Mouse (Mus musculus) mouse embryonic stem cell (cell line): ENCODE data around the gene Gm20509.
"Not testable (repeated sequence)": the region's sequence is repeated elsewhere in the genome, so short reads cannot be mapped to it uniquely, and the experiment has no call there.

Experiments
- in situ Hi-C, 2 experiments: fragments of 300-500 bp; cut with MboI; formaldehyde crosslinking; loops; 1 replicate in 1 of 2; 3 replicates in 1 of 2; pipeline ENCODE4 v1.14.3; 2019 to 2020; ENCODE audit warnings: low sequenced_read_pairs in 2 of 2, low pct_unique_long_range_greater_than_20kb in 1 of 2, mixed read lengths in 1 of 2; ENCODE audit not compliant: unreplicated experiment in 1 of 2

Gm20509 gene

GRCm38 (mm10) chr9:73102181-73102580 is at the start of gene Gm20509:
TSS of gene Gm20509 (plus strand) at chr9:73102470.
- in situ Hi-C loops: no loop called here

DNA sequence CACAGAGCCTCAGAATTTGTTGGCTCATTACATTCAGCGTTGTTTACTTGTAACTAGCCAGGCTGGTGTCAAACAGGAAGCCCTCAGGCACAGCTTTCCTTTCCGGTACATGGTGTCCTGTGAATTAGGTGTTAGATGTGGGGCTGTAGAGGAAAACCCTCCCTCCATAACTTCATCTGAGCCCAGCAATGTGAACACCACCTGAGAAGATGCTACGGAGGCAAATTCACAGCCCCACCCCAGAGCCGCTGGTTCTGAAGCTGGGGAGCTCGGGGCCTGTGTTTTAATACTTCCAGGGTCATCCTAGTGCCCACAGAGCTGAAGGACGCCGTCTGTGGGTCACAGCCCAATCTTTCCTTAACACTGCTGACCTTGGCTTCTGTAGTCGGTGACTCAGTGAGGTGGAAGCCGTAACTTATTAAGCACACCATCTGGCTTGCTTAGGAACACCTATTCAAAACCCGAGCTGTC is 46.8 kb upstream of the Gm20509 start:
- in situ Hi-C loops: no loop called here

GRCm38 (mm10) chr9:73059224-73059623 is 43.0 kb upstream of the Gm20509 start:
- in situ Hi-C loops: no loop called here

DNA sequence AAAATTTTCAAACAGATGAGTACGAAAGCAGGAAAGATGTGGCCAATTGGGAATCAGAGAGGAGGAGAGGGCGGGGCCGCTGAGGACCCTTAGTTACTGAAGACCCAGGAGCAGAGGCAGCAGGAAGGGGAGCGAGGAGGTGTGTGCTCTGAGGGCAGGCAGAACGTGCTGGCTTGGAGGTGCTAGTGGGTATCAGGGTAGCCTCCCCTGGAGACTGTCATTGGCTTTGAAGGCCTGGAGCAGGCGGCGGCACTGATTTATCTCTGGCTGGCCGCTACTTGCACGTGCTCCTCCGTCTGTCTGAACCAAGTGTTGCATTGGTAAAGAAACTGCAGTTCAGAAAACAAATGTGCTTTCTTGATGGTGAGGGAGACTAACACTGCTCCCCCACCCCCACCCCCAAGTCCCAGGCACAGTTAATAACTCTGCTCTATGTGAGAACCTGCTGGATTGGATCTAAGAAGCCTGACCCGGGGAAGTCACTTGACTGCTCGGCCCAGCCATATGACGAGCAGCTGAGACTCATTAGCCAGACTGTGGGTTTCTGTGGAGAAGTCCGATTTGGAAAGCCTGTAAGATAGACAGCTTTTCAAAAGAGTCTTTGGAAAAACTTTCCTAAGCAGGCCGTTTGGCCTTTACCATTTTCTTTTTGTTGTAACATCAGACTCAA is 38.5 kb upstream of the Gm20509 start:
- in situ Hi-C loops: no loop called here

GRCm38 (mm10) chr9:73067086-73067485 is 35.2 kb upstream of the Gm20509 start:
- in situ Hi-C loops: no loop called here

DNA sequence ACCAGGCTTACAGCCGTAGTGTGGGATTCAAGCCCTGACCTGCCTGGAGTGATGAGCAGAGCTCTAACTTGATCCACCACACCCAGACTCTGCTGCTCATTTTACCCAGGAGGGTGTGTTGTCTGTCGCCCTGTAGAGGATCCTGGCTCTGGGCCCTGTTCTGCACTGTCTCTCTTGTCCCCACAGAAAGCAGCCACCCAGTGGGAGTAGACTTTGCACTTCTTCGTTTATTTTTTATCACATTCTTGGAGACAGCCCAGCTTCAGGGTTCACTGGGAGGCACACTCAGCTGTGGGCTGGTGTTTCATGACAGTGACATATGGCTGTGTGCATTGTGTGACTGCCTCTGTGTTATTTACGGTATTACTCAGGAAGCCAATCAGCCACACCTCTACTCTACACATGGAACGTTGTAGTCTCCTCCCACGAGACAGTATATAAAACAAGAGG is 34.0 kb upstream of the Gm20509 start:
- in situ Hi-C loops: no loop called here

DNA sequence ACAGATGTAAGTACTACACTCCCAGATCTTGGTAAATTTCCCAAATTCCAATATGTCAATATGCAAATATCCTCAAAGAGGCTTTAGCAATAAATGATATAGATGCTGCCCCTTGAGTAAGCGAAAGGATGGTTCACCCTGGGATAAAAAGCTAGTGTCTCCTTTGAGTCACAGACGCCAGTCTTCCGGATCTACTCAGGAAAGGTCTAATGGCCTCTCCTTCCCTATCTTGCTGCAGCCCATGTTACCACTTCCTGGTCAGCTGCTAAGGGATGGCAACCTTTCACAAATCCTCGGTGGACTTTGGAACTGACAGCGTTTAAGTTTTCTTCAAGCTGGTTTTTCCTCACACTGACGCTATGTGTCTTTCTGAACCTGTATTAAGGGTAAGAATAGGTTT is 33.6 kb upstream of the Gm20509 start:
- in situ Hi-C loops: no loop called here

DNA sequence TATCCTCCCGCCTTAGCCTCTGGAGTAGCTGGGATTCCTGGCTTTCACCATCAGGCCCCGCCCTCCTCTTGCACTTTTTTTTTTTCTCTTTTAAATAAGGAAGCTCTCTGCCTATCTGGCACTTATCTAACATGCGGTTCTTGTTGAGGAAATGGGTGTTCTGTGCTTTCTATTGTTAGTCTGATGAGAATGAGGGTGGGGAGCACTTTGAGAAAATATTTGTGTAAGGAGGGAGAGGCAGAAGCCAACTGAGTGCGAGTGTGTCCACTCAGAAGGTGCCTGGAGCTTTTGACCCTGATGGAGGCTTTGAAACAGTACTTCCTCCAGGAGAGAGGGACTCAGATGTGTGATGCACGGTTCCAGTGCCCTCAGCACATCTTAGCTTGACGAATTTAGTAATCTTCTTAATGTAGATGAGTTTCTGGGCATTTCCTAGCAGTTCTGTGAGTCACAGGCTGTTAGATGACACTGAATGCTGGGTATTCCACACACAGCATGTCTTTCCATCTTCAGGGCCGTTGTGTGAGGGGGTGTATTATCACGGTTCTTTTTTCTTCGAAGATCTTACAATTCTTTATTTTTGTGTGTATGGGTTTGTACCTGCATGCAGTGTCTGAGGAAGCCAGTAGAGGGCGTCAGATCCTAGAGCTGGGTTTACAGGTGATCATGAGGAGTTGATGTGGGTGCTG is 31.2 kb upstream of the Gm20509 start:
- in situ Hi-C loops: no loop called here

DNA sequence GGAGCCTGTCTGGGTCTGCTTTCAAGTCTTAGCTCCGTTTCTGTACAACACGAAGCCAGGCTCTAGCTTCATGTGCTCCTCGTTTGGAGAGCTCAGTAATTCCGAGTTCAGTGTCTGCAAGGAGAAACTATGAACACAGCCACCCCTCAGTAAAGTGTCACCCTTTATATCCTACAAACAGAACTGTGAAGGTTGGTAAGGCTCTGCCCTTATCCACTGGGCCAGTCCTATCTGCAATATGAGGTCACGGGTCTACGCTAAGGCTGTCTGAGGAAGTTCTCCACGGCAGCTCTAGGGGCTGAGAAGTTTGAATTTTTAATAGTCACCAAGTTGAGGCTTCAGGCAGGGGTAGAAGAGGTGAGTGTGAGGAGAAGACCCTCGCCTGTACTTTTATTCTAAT is 29.8 kb upstream of the Gm20509 start:
- in situ Hi-C loops: no loop called here

DNA sequence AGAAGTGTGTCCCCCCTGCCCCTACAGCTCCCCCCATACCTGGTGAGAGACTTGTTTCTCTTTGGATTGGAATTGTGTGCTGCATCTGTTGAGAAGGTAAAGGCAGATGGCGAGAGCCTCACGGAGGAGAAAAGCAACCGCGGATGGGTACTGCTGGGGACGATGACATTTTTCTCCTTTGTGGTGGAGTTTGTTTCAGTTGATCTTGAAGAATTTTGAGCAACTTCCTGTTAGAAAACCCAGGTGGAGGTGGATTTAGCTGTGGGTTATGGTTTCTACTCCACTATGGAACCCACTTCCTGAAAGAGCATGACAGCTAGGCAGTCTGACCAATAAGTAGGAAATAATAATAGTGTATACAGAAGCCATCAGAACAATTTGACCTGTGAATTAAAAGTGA is 29.1 kb upstream of the Gm20509 start:
- in situ Hi-C loops: no loop called here

DNA sequence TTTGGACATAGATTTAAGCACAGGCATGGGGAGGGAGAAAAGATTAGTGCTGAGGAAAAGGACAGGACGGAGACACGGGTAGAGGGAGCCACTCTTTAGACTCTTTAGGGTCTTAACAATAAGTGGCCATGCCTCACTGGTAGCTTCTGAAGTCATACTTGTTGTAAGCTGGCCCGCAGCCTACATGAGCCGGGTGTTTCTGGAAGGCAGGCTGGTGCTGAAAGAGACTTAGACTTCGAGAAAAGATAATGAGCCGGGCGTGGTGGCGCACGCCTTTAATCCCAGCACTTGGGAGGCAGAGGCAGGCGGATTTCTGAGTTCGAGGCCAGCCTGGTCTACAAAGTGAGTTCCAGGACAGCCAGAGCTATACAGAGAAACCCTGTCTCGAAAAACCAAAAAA is 22.9 kb upstream of the Gm20509 start:
- in situ Hi-C loops: not testable (repeated sequence)

- in situ Hi-C loops: no loop called here
Observed at GRCm38 (mm10) chr9:73079801-73080325, 22.4 kb upstream of the Gm20509 start.

DNA sequence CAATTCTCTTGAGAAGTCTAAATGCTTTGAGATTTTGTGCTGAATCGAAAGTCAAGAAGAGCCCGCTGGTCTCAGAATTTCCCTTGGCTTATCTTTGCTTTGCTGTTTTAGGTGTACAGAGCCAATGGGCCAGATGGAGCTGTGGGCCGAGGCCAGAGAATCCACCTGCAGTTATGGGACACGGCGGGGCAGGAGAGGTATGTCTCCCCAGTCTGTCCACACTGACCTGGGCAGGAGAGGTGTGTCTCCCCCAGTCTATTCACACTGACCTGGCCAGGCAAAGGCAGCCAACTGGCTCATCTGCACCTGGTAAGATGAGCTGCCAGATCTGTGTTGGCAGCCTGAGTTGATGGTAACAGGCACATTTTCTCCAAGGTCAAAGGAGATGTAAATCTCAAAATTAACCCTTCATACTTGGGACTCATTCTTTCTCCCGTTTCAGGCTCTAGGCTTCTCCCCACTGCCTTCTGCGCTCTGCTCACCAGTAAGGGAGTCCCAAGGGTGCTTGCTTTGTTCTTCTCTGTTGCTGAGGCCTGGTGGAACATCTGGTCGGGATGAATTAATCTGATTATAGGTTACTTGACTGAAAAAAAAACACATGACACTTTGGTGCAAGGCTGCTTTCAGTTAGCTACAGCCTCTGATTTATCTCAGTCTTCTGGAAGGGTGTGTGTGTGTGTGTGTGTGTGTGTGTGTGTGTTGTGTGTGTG is 19.8 kb upstream of the Gm20509 start:
- in situ Hi-C loops: no loop called here

DNA sequence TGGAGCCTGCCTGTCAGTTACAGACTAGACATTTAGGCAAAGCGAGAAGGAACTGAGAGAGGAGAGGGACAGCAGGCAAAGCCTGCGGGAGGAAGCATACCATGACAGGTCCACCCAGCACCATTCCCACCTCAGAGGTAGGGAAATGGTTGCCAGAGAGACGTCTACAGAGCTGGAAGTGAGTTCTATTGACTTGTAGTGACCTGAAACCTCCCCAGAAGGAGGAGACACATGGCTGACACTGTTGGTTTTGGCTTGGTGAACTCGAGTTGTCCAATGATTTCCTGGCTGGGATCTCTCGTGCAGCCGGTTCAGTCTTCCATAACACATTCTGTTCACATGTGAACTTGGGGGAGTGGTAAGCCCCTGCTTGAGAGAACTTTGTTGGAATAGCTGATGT is 18.3 kb upstream of the Gm20509 start:
- in situ Hi-C loops: no loop called here

- in situ Hi-C loops: no loop called here
Observed at GRCm38 (mm10) chr9:73085845-73086244, 16.4 kb upstream of the Gm20509 start.

DNA sequence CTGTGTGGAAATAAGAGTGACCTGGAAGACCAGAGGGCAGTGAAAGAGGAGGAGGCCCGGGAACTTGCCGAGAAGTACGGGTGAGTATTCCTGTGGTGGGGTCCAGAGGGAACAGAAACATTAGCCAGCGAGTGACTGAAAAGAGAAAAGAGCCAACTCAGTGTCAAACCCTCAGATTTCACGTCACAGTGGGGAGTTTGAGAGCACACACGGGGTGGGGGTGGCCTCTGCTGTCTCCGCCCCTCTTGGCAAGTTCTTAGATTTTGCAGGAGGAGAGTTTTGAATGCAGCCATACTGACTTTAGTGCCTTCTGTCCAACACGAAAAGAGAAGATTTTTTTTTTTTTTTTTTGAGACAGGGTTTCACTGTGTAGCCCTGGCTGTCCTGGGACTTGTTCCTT is 15.1 kb upstream of the Gm20509 start:
- in situ Hi-C loops: no loop called here

- in situ Hi-C loops: no loop called here
Observed at GRCm38 (mm10) chr9:73087581-73087980, 14.7 kb upstream of the Gm20509 start.

GRCm38 (mm10) chr9:73089222-73089920 is 12.9 kb upstream of the Gm20509 start:
- in situ Hi-C loops: no loop called here

DNA sequence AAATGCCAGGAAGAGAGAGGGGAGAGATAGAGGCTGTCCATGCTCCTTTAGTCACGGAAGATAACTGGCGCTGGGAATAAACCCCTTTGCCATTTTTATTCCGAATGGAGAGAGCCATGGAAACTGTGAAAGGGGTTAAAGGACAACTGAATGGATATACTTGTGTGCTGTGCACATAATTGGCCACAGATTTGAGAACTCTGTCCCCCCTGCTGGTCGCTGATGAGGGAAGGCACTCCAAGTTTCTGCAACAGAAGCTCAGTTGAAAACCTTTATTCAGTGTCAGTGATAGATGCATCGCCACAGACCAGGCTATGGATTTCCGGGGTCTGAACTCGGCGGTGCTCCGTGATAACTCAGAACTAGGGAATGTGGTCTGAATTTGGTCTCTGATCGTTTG is 12.1 kb upstream of the Gm20509 start:
- in situ Hi-C loops: loop anchor here (5.0 kb wide), 2 partner anchors 48 to 118 kb away; partner anchors contain the start of genes Pigb (in 2 of the 2) and Rab27a (in 2 of the 2)
